Mouse (Mus musculus) ES-Bruce4 (cell line): Measurements from ENCODE around the gene Gm10100.
"Not testable (repeated sequence)": the region's sequence is repeated elsewhere in the genome, so short reads cannot be mapped to it uniquely, and the experiment has no call there.

Source experiments
- CTCF ChIP-seq: IDR thresholded peaks from one replicate; pipeline ENCODE4 v1.8.1; 2011; ENCODE audit warnings: low read depth, low read length
- EP300 ChIP-seq: IDR thresholded peaks from 2 replicates; pipeline ENCODE4 v1.6.1; 2011; ENCODE audit warnings: low read depth, low read length; ENCODE audit not compliant: insufficient read depth
- POLR2A ChIP-seq: IDR thresholded peaks from one replicate; pipeline ENCODE4 v1.8.1; 2011; ENCODE audit warnings: low read length; ENCODE audit not compliant: insufficient read depth

DNA sequence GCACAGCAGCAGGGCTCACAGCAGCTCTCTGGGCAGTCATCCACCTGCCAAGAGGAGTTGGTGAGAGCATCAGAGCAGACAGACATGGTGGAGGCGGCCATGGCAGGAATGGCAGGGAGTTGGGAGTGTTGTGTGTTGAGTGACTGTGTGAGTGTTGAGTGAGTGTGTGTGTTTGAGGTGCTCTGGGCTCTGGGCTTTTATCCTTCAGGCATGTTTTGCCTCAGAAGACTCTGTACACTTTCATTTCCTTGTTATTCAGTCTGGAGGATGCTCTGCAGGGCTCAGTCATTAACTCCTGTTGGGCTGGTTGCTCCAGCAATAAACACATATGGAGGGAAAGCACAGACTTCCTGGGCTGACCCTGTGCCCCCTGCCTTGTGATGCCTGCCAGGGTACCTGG lies 44.9 kb downstream of the Gm10100 start, which contains the start of gene Gm3238:
- not testable (repeated sequence) for TF ChIP-seq POLR2A, CTCF, EP300
